Mouse (Mus musculus) heart, postnatal 36 days (tissue): ENCODE data around the gene Dgat2. TPM values are rescaled to one million over a fixed set of nuclear protein-coding genes. Genes with fewer than 3 reads are reported as not detected.
A peak's percentile ranks its signal among the peaks of the same experiment; 100 is the strongest.

Source experiments
- DNase-seq, 2 experiments: peaks; one replicate each; pipeline ENCODE4 v3.0.0; 2021 to 2022
- intact Hi-C: fragments of 180-260 bp; cut with DNase I; formaldehyde crosslinking; loops from one replicate; pipeline ENCODE4 v1.15.1; 2025
- total RNA-seq, 2 experiments: library from RNA; stranded (reverse); gene quantifications; 2 replicates each; pipeline ENCODE4 v1.2.3; 2021

Gene Dgat2
- total RNA-seq, 2 experiments from 2014 or later: 395 to 404 TPM

GRCm38 (mm10) chr7:99141919-99142606 lies 40.5 kb downstream of the Dgat2 start:
- DNase-seq: no peak
- intact Hi-C loops: loop anchor here (2.0 kb wide), 1 partner anchor 33 kb away; no protein-coding TSS in a partner anchor

DNA sequence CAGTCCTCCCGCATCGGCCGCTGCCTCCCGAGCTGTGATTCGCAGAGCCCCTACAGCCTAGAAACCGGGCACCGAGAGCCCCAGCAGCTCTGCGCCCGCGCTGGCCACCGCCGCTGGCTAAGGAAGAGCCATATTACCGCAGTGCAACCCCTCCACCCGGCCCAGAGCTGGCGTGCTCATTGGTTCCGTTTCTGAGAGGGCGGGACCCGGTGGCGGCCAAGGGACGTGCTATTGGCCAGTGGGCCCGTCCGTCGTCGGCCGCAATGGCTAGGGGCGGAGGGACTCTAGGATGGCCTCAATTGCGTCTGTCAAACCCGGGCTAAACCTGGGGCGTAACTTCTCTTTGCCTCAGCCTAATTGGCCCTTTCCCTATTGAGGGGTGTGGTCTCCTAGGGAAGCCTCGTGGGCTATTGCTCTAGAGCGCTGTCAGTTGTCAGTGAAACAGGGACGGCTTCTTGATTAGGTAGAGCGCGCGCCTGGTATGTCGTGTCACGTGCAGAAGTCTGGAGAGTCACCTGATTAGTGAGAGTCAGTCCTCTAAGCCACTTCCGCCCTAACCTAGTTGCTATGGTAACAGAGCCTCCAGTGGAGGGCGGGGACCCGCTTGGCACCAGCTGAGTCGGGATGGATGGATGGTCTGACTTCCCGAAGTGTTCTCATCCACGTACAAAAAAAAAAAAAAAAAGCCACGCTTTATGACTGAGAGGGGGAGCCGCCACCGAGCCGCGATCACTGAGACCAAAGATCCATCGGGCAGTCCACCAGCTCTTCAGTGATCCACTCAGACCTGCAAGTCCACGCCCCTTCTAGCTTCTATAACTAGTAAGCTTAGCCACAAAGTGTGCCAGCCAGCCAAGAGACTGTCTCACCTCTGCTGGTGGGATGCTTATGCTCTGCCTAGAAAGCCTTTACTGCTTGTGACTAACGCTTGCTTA lies 41.3 kb downstream of the Dgat2 start, which contains the start of gene Uvrag:
Gene Uvrag, minus strand, starts transcription at position 158 of the 935 bp plus-strand sequence.
- intact Hi-C loops: loop anchor here (2.0 kb wide), 1 partner anchor 32 kb away; no protein-coding TSS in a partner anchor
- peak; percentile 99 for DNase-seq

DNA sequence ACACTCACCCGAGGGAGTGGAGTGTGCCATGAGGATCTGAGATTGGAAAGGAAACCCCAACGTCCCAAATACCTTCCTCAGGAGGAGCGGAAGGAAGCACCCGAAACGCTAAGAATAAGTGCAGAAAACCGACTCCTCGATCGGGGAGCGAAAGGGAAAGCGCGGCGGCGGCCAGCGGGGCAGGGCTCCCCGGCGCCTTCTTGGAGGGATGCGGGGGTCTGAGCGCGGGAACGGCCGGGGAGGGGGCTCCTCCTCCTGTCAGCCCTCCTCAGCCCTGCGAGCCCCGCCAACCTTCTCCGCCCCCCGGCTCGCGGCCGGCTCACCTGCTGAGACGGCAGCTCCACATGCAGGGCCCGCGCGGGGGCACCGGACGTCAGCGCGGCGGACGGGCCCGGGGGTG lies 42.0 kb downstream of the Dgat2 start:
- no peak for DNase-seq
- intact Hi-C loops: loop anchor here (2.0 kb wide), 1 partner anchor 32 kb away; no protein-coding TSS in a partner anchor

DNA sequence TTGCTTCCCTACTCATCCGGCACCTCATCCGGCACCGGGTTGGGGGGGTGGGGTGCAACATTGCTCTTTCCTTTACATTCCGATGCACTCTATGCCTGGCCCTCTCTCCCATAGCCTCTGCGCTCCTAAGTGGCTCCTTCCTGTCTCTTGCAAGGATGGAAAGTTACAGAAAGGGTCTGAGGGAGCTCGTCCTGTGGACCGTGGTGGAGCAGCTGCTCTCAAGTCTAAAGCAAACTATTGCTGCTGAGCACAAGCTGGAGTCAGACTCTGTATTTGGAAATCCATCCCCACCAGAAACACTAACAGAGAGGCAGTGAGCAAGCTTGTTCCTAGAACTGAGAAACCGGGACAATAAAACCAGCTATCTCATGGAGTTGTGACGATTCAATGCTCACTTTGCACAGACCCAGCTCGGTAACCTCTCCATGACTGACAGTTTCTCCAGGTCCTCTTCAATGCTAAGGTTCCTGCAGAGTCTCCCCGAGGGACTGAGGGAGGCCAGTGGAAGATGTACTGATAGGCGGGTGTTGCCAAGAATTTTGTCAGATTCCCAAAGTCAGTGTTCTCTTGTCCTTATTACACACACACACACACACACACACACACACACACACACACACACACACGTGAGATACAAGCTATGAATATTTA lies 42.6 kb downstream of the Dgat2 start:
- peak in 1 of 2 experiments; percentile 44 for DNase-seq
- intact Hi-C loops: loop anchor here (2.0 kb wide), 1 partner anchor 31 kb away; no protein-coding TSS in a partner anchor

- no peak for DNase-seq
- intact Hi-C loops: no loop called here
Measured at GRCm38 (mm10) chr7:99137541-99137940, 45.0 kb downstream of the Dgat2 start.

- no peak for DNase-seq
- intact Hi-C loops: no loop called here
Measured at GRCm38 (mm10) chr7:99136789-99137188, 45.7 kb downstream of the Dgat2 start.

DNA sequence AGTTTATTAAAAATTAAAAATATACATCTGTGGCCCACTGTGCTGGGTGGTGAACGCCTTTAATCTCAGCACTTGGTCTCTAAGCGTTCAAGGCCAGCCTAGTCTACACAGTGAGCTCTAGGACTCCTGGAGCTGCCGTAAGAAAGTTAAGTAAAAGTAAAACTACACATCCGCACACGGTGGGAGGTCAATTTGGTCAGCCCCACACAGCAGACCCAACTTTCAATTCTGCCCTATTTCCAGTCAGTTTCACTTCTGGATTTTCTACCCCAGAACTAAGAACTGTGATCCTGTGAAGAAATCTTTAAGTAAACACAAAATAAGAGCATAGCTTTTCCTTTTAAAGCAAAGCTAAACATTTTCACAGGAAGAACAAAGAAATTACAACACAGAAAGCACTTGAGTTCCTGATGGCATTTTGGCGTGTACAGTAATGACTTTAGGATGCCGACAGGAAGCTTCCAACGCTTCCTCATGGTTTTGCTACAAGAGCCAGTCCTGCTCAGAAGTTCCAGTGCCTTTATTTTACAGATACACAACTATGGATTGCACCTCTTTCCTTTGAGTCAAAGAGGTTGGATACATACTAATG lies 48.6 kb downstream of the Dgat2 start:
- no peak for DNase-seq
- intact Hi-C loops: no loop called here

DNA sequence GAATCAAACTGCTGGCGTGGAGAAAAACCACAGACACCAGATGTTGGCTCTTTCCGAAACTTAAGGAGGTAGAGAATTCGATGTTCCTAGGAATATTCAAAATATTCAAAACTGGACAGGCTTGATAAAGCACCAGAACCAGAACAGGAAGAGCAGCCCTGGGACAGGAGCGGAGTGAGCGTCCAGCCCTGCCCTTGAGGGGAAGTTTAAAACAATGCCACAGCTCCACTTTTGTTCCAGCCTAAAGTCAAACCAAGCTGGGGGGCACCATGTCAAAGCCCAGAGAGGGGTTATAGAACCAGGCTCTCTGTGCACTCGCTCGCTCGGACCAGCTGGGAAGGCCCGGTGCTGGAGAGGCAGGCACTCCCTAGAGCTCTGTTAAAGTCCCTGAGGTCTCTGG lies 49.9 kb downstream of the Dgat2 start:
- intact Hi-C loops: no loop called here
- DNase-seq: peak in 1 of 2 experiments; percentile 41

DNA sequence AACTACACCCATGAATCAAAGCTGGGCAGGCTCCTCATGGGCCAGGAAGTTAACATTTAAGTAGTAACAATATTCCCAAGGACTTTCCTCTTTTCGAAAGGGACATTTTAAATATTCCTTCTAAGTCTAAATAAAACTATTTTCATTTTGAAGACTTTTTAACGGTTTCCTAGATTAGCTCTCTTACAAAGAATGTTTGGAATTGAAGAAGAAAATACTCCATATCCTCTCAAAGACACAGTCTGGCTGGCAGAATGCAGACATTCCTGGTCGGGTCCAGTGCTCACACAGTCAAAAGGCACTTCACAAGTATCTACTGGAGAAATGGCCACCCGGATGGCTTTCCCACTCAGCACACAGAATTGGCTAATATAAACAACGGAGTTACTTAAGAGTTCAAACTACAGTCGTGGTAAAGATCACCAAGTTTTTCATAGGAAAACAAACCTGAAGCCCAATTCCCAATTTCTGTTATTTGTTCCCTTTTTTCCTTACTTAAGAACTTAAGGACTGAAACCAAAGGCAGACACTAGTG lies 50.6 kb downstream of the Dgat2 start:
- intact Hi-C loops: no loop called here
- DNase-seq: no peak

DNA sequence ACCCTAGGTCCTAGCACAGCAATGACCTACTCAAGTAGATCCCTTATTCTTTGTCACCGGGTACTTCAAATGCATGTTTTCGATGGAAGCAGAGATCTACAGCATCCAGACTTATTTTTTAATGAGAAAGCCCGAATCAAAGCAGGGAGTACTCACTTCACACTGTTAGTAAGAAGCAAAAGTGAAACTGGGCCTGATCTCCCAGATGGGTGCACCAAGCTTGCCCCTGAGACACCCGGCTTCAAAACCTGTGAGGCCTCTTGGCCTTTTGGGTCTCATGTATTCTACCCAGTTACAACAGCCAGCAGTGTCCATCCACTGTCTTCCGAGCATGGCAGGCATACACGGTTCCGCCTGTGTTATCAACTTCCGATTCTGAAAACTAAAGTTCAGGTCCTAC lies 53.6 kb downstream of the Dgat2 start:
- intact Hi-C loops: no loop called here
- DNase-seq: no peak

GRCm38 (mm10) chr7:99128020-99128950 lies 54.2 kb downstream of the Dgat2 start:
- intact Hi-C loops: no loop called here
- DNase-seq: no peak

GRCm38 (mm10) chr7:99126057-99126456 lies 56.5 kb downstream of the Dgat2 start:
- intact Hi-C loops: no loop called here
- DNase-seq: peak; percentile 58 to 64

- DNase-seq: no peak
- intact Hi-C loops: no loop called here
Measured at GRCm38 (mm10) chr7:99122651-99123050, 59.9 kb downstream of the Dgat2 start.

DNA sequence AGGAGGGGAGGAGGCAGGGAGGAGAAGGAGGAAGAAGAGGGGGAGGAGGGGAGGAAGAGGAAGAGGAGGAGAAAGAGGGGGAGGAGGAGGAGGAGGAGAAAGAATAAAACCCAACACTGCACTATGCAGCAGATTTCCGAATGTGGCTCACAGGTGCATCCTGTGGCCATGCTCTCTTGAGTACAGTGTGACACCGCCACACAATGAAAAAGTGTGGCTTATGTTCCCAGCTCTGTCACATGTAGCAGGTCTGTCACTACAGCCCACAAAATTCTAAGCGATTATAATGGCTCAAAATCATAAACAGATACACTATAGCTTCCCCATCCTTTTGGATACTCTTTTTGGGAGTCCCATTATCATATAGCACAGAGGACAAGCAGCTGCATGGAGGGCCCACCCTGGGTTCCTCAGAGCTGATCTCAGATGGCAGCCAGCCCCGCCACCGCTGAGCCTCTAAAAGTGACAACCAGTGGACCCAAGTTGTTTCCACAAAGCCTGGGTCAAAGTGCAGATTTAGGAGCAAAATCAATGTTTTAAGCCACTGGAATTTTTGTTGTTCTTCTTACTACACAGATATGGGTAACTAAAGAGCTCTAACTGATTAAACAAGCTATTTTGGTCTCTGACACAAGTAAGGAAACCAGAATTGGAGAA lies 61.5 kb downstream of the Dgat2 start:
- intact Hi-C loops: no loop called here
- DNase-seq: no peak

DNA sequence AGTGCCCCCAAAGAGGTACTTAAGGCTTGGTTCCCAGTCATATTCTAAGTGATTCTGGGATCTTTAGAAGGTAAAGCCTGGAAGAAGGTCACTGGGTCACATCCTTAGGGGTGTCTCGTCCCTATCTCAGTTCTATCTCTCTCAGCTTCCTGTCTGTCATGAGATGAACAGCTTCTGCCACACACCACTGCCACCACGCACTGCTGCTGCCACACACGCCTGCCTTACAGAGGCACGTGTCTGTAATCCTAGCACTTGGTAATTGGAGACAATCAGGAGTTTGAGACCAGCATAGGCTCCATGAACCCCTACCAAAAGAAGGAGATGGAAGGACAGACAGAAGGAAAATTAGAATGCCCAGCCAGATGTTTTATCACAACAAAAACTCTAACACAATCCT lies 62.4 kb downstream of the Dgat2 start:
- intact Hi-C loops: no loop called here
- no peak for DNase-seq

GRCm38 (mm10) chr7:99116781-99117180 lies 65.7 kb downstream of the Dgat2 start:
- intact Hi-C loops: no loop called here
- no peak for DNase-seq

DNA sequence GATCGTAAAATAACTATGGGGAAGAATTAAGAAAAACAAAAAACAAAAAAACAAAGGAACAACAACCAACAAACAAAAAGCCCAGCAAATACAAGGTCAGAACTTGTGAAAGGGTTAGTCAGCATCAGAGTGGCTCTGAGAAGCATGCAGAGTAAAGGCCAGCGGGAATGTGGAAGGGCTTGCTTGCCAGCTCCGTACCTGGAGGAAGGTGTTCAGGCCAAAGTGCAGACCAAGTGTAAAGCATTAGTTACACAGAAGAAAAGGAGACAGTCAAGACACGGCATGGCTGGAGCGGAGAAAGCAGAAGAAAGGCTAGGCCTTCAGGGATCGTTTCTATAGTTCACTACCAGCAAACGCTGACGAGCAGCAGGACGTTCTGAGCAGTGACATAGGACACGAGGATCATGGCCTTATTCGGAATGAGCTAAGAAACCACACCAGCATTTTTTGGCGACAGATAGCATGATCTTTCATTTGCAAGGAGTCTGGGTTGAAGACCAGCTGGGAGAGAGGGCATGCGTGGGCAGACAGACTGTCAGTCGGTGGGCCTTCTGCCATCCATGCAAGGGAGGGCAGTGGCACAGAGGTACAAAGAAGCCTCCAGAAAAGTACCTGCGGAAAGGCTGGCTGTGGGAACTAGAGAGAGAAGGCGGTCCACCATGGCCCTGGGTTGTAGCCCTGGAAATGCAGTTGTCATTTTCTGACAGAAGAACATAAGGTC lies 68.4 kb downstream of the Dgat2 start:
- intact Hi-C loops: no loop called here
- no peak for DNase-seq

DNA sequence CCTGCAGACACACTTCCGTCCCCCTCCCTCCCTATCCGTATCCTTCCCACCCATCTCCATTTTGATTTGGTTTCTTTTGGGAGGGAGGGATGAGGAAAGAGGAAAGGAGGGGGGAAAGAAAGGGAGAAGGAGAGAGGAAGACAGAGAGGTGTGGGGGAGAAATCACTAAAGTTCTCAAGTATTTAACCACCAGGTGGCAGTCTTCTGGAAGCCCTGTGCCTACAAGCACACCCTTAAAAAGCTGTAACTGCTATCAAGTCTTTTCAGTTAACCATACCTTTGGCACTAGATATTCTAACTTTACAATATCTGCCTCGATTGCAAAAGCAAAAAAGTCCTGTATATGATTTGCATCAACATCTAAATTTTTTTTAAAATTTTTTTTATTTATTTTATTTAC lies 75.0 kb downstream of the Dgat2 start:
- no peak for DNase-seq

More for the DNA sequence above, 75.0 kb downstream of the Dgat2 start:
- intact Hi-C loops: loop anchor here (1.0 to 5.0 kb wide), 3 partner anchors 44 to 140 kb away; no protein-coding TSS in a partner anchor
